Mouse (Mus musculus): Measurements from ENCODE around the gene Doc2g.
A peak's percentile ranks its signal among the peaks of the same experiment; 100 is the strongest.

Doc2g gene

DNA sequence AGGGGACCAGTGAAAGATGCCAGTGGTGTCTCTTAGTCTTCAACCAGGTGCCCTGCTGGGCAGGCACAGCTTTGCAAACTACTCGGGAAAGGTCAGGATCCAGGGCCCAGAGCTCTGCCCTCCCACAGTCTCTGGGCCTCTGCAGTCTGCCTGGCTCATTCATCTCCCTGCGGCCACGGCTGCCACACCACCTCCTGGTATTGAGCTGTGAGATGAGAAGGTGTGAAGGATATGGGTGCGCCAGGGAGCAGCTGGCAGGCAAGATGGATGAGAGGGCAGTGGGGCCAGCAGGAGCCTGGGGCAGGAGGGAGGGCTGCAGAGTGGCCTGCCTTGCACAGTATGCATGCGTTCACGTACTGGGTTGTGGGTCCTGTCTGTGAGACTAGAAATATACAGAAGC, 12.3 kb upstream of the Doc2g start:
- no peak for DNase-seq (ENCODE audit: low spot score in 2 of 2)

DNA sequence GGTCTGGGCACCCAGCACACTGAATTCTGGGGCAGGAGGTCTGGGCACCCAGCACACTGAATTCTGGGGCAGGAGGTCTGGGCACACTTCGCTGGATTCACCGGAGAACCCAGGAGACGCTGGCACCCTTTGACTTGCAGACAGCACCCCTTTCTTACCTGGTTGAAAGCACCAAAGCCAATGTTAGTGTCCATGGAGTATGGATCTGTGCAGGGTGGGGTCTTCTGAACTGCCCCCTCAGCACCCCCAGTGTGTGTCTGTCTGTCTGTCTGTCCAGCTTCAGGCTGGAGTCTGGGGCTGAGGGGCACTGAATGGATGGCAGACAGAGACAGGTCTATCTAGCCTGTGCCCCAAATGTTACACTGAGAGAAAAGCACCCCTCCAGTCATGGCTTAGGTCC, 11.6 kb upstream of the Doc2g start:
- no peak for DNase-seq (ENCODE audit: low spot score in 2 of 2)

DNA sequence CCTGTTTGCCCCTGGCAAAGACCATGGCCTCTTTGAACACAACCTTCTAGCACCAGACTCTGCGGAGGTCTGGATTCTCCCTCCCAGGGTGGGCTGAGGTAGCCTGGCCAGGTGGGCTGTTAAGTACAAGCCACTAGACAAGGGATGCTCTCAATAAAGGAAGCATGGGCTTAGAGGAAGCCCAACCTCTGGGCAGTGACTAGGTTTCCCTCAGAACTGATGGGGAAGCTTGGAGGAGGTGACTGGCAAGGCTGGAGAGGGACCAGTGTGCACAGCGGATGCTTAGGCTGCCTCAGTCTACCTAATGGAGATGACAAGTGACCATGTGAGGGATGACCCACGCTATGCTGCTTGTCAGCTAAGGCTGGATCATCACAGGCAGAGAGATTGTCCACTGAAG, 11.1 kb upstream of the Doc2g start:
- DNase-seq (ENCODE audit: low spot score in 2 of 2) = no peak

DNA sequence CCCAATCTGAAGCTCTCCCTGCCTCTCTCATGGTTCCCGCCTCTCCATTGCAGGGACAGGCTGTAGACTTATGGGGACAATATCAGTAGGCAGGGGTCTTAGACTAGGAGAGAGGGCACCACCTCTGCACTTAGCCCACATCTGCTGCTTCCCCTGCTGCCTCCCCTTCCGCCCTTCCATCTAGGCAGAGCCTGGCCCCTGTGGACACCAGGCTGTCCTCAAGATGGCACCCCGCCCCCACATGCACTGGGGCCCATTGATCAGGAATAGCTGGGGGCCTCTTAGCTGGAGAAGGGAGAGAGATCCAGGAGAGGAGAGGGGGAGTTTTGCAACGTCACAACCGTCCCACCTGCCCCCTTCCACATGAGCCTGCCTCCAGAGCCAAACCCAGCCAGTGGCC, 10.7 kb upstream of the Doc2g start, which contains the start of gene Tbx10:
Gene Tbx10 (plus strand): TSS at position 337 of the 400 bp plus-strand sequence.
- DNase-seq (ENCODE audit: low spot score in 2 of 2) = no peak

DNA sequence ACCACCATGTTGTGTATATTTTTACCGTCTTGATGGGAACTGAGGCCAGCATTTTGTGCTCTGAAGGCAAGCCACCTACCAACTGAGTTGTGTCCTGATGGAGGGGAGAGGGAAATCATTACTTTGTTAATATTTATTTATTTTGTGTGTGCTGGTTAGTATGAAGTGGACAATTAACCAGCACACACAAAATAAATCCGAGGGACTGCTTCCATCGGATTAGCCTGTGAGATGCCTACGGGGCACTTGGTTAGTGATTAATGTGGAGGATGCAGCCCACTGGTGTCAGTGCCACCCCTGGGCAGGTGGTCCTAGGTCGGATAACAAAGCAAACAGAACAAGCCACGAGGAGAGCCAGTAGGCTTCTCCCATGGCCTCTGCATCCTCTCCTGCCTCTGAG, 8.2 kb upstream of the Doc2g start:
- no peak for DNase-seq (ENCODE audit: low spot score in 2 of 2)

DNA sequence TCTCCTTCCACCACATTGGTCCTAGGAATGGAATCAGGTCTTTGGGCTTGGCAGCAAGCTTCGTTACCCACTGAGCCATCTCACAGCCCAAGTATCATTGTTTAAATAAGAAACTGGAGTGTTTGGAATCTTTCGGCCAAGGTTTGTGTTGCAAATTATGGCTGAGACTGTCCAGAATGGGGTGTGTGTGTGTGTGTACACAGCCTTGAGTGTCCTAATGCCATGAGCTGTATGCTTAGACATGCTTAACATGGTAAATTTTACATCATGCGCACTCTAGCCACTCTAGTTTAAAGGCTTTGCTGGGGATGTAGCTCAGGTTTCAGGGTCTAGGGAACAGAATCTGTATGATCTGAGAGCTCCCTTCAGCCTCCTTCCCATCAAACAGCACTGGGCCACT, 7.6 kb upstream of the Doc2g start:
- no peak for DNase-seq (ENCODE audit: low spot score in 2 of 2)

DNA sequence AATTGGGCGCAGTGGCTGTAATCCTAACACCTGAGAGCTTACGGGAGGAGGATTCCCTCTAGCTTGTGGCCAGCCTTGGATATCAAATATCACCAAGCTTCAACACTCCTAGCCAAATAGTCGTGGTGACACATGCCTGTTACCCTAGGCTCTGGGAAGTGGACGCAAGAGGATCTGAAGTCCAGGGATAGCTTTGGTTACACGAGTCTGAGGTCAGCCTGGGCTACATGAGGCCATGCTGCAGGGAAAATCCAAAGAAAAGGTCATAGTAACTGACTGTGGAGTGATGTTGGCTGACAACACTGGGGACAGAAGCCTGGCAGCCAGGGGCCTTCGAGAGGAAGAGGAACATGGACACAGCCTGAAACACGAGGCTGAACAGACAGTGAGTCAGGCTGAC, 7.0 kb upstream of the Doc2g start:
- DNase-seq (ENCODE audit: low spot score in 2 of 2) = no peak

DNA sequence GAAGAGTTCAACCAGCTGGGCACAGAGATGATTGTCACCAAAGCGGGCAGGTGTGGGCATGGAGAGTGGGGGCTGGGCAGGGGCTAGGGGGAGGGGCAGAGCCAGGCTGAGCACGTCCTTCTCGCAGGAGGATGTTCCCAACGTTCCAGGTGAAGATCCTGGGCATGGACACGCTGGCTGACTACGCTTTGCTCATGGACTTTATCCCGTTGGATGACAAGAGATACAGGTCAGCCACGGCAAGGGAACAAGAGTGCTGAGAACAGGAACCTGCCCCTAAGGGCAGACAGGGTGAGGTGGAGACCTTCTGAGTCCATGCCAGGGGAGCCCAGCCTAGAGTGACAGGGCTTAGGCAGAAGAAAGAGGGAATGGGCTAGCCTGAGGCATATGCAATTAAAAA, 6.4 kb upstream of the Doc2g start:
- no peak for DNase-seq (ENCODE audit: low spot score in 2 of 2)

DNA sequence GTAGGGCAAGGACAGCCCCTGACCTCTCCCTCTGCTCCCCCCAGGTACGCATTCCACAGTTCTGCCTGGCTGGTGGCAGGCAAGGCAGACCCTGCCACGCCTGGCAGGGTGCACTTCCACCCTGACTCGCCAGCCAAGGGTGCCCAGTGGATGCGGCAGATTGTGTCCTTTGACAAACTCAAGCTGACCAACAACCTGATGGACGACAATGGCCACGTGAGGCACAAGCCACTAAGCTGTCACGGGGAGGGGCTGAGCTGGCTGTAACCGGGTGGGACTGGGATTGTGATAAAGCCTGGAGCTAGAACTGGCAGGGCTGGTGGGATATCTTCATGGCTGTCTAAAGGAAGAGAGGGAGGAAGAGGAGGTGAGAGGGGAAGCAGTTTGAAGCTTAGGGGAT, 5.9 kb upstream of the Doc2g start:
- no peak for DNase-seq (ENCODE audit: low spot score in 2 of 2)

DNA sequence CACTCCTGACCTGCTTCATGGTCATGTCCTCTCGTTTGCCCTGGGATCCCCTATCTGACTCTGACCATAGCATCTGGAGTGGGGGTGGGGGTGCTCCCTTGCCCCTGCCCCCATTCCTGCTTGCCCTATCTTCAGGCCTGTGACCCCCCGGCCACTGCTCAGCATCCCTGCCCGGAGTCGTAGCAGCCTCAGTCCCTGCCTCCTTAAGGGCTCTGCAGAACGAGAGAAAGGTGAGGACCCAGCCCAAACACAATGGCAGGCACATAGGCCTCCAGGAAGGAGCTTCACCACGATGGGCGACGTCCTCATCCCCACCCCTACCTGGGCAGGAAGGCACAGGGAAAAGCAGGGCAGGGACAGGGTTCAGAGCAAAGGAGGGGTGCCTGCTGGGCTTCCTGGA, 4.8 kb upstream of the Doc2g start:
- DNase-seq (ENCODE audit: low spot score in 2 of 2) = no peak

DNA sequence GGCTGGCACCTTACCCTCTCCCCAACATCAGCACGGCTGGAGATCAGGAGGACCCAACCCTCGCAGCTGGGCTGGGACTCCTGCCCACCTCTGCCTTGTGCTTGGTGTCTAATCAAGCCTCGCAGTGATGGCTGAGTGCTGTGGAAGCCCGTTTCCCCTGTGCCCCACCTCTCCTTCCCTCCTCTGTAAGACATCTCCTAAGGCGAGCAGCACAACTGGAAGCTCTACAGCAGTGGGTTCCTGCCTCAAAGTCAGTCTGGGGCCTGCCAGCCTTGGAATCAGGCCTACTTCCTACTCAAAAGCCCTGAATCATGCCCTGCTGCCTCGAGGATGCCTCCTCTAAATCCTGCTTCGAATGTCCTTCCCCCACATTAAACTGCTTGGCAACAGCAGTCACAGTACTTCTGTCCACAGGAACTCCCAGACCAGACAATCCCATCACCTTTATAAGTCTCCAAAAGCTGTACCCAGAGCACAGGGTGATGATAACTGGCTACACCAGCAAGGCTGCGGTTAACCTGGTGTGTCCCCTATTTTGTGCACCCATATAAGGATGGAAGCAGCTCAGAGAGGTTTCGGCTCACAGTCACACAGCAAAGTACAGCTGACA, 3.9 kb upstream of the Doc2g start:
- DNase-seq (ENCODE audit: low spot score in 2 of 2) = no peak

DNA sequence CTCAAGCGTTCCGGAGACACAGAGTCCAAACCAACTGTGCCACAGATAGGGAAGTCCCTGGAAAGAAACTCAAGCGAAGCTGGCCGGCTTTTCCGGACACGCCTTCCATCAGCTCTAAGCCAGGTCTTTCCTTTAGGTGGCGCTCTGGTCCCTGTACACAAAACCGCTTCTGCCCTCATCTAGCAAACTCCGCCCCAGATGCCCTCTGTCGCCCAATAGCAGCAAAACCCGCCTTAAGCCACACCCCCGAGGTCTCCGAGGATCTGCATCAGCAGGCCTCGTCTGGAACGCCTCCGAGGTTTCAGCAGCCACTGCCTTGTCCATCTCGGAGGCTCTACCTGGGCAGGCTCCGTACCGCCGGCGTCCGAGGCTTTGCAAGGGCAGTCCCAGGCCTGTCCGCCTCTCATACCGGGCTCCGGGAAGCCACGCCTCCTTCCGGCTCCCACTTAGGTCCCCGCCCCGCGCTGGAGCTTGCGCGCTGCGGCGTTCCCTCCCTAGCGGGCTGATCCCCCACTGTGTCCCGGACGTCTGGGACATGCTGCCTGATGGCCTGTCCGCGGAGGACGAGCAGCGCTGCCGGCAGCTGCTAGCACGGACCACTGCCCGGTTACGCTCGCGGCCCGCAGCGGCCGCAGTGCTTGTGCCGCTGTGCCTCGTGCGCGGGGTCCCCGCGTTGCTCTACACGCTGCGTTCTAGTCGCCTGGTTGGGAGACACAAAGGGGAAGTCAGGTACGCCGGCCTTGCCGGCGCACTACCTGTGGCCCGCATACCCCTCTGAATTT, 2.8 kb upstream of the Doc2g start, which contains the start of the genes Nudt8 and Gm49405:
Gene Nudt8 (plus strand): TSS at position 462 of the 782 bp plus-strand sequence.
Gene Gm49405 (plus strand): TSS at position 508 of the 782 bp plus-strand sequence.
- DNase-seq (ENCODE audit: low spot score in 2 of 2) = peak; percentile 93 to 95

DNA sequence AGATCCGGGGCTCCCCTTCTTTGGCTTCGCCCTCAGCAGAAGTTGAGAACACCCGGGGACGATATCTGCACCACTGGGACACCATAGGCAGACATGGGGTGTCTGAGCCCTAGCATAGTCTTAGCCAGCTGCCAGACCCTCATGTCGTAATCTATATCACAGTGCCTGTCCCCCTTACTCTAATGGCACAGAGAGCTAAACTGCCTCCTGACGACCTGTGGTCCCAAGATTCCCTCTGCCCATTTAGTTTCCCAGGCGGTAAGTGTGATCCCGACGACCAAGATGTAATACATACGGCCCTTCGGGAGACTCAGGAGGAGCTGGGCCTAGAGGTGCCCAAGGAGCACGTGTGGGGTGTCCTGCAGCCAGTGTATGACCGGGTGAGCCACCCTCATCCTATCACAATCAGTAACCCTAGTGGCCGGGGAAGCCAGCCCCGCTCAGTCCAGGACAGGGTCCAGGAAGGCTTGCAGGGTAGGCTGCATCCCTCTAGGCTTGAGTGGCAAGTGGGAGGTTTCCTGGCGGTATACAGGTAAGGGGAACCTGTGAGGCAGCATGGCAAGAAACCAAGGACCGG, 2.1 kb upstream of the Doc2g start:
- DNase-seq (ENCODE audit: low spot score in 2 of 2) = no peak

DNA sequence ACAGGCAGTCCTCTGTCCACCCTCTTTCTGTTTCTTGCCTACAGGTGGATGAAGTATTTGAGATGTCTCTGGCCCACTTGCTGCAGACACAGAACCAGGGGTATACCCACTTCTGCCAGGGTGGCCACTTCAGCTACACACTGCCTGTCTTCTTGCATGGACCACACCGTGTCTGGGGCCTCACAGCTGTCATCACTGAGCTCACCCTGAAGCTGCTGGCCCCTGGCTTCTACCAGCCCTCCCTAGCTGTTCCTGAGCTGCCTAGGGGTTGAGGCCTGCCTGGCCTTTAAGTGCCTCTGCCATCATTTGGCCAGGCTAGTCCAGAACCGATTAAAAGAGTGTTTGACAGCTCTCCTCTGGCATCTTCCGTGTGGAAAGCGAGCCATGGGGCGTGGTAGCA, 1.4 kb upstream of the Doc2g start:
- no peak for DNase-seq (ENCODE audit: low spot score in 2 of 2)

DNA sequence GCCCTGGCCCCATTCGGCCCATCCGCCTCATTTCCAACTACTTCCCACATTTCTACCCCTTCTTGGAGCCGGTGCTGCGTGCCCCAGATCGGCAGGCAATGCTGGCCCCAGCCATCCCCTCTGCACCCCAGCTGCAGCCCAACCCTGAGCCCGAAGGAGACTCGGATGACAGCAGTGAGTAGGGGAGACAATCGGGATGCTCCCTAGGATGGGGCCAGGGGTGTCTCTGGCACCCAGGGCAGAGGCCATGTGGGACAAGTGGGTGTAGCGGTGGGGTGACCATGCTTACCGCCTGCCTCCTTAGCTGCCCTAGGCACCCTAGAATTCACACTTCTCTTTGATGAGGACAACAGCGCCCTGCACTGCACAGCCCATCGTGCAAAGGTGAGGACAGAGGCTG, 528 bp downstream of the Doc2g start:
- DNase-seq (ENCODE audit: low spot score in 2 of 2) = no peak

DNA sequence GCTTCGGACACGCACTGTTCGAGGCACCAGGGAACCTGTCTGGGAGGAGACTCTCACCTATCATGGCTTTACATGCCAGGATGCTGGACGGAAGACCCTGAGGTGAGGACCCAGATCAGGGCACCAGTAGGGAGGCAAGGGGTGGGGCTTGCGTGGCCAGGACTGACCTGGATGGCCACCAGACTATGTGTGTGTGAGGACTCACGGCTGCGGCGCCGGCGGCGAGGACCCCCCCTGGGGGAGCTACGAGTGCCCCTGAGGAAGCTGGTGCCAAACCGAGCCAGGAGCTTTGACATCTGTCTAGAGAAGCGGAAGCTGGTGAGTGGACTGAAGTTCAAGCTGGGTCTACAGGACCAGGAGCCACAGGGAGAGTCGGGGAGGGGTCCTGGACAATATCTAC, 1.2 kb downstream of the Doc2g start:
- no peak for DNase-seq (ENCODE audit: low spot score in 2 of 2)

DNA sequence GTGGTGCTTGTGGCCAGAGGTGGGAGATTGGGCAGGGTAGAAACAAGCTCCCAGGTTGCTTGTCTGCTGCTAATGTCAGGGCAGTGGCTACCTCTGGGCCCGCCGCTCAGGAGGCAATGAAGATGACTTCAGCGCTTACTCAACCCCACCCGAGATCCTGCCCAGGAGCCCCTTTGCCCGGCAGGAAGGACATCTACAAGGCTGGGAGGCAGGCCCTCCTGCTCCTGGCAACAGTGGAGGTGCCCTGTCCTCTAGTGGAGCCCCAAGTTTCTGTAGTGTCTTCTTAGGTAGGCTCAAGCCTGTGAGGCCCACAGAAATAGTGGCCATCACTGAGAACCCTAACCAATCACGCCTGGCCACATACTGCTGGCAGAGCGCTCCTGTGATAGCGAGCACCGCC, 2.0 kb downstream of the Doc2g start:
- no peak for DNase-seq (ENCODE audit: low spot score in 2 of 2)

DNA sequence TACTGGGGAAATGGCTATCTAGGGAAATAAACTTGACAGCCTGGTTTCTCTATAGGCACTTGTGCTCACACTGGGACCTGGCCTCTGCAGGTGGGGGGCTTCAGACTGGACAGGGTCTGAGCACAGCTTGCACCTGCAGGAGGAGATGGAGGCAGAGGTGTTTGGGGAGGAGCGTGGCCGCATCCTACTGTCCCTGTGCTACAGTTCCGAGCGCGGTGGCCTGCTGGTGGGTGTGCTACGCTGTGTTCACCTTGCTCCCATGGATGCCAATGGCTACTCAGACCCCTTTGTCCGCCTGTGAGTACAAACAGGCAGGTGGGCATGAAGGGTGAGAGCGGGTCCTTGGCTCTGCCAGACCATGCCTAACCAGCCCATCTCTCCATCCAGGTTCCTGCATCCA, 2.9 kb downstream of the Doc2g start:
- no peak for DNase-seq (ENCODE audit: low spot score in 2 of 2)

DNA sequence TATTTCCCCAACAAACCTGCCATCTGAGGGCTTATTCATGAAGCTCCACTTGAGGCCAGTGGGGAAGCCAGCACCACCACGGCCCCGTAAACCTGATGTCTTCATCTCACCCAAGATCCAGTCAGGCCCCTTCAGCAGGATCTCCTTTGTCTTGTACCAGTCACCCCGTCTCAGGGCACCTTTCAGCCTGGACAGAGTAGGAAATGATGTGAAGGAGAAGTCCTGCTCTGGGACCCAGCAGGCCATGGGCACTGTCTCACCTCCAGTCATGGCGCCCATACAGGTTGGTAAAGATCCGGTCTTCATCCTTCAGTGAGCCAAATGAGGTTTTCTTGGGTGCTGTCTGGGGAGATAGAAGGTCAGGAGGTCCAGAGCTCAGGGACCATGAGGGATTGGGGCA, 8.0 kb downstream of the Doc2g start:
- DNase-seq (ENCODE audit: low spot score in 2 of 2) = no peak

DNA sequence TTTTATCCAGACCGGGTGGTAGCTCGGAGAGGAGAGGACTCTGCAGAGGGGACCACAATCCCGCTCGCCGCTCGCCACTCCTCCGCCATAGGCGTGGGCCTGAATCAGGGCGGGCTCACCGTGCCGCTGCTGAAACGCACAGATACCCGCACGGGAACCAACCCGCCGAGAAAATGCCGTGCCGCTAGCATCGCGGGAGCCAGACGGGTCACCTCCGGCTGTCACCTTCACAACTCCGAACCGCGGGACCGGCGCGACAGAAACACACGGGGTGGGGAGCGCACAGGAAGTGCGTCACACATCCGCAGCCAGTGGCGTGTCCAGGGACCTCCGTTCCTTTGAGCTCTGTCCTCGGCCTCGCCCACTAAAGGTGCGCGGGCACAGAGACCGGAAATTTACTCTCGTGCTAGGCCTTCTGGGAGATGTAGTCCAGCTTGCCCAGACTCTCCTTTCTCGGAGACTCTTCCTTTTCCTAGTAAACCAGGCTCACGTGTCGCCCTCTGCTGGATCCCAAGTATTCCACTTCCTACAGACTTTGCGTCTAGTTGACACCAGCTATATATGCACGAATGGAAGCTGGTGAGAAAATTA, 9.4 kb downstream of the Doc2g start, which contains the start of gene Ndufv1:
Gene Ndufv1 (minus strand): TSS at position 375 of the 591 bp plus-strand sequence.
- DNase-seq (ENCODE audit: low spot score in 2 of 2) = peak; percentile 96 to 98

DNA sequence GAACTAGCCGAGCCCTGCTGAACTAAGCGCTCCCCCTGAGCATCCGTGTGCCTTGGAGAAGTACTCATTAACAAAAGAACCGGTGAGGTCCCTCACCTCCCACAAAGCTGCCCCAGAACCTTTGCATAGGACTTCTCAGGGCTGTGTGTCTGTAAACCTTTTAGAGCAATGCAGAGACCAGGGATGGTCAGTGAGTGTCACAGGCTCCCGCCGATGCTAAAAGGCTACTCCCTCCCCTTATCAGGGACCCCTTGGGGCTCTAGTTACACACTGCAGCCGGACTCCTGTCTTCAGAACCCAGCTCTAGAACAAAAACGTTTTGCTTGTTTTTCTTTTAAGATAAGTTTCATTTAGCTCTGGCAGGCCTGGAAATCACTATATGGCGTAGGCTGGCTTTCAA, 10.0 kb downstream of the Doc2g start:
- DNase-seq (ENCODE audit: low spot score in 2 of 2) = no peak

DNA sequence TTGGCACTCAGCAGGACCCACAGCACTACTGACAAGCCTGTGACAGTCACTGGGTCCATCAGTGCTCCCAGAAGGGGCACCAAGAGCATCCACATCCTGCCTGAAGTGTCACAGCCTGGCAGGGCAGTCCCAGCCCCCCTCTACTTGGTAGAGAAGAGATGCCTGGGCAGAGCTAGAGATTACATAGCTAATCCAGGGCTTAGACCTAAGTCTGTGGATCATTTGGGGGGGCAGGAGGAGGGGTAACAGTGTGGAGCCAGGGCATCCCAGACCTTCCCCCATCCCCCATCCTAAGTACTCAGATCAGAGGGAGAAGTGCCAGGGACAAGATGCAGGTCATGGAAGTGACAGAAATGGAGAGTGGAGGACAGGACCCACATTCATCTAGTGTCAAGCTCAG, 11.7 kb downstream of the Doc2g start:
- DNase-seq (ENCODE audit: low spot score in 2 of 2) = no peak

DNA sequence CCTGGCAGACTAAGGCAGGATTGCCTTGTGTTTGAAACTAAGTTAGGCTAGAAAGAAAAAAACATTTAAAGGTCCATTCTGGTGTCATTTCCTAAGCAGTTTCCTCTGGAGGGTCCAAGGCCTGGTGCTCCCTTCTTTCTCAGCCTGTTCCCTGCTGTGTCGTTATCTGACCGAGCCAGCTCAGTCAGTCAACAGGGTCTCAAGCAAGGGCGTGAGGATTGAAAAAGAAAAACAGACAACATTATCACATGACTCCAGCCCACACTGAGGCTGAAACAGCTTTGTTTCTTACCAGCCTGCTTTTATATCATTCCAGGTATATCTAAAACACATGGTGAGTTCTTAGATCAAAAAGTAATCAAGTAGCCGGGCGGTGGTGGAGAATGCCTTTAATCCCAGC, 12.5 kb downstream of the Doc2g start:
- DNase-seq (ENCODE audit: low spot score in 2 of 2) = no peak
